Mouse (Mus musculus): Measurements from ENCODE around the gene Xirp2. TPM values are rescaled to one million over a fixed set of nuclear protein-coding genes. Genes with fewer than 3 reads are reported as not detected.
"Not testable (repeated sequence)": the region's sequence is repeated elsewhere in the genome, so short reads cannot be mapped to it uniquely, and the experiment has no call there.

Xirp2 gene
- polyA plus RNA-seq (2012; fragmentation: generic; extraction: Trizol): not detected
- long read RNA-seq, experiment 1: 0 reads
- long read RNA-seq, experiment 2: 0 reads

DNA sequence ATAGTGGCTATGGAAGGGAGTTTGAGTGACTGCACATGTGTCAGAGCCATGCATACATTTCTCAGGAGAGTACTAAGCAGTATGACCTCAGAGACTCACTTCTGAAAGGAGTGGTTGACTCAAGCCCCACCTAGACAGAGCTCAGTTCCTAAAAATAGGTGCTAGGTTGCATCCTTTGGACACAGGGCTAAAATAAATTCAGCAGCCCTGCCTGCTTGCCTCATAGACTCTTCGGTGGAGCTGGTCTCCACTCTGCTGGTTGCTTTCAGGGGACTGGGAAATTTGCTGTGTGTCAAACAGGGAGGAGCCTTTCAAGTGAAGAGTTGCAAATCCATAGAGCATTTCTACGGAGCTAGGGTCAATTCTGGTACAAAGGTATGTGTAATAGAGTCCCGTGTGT is at the start of gene Xirp2:
Gene Xirp2 (plus strand): TSS at position 223 of the 400 bp plus-strand sequence.
- TF ChIP-seq FOSL1 (IDR thresholded peaks at IDR 0.05; ENCODE audit: insufficient read depth, low read length, poor library complexity, severe bottlenecking): no peak
- Histone ChIP-seq H3ac (ENCODE audit: control insufficient read depth, insufficient read length, low read depth) (no peak within 1 kb of the TSS), H3K36me3 (ENCODE audit: control insufficient read depth, insufficient read depth) (no peaks in the 10 kb centered on the region), H3K79me3 (ENCODE audit: low read depth) (no peaks in the 10 kb centered on the region), H3K79me2 (ENCODE audit: control insufficient read depth, insufficient read depth) (no peaks in the 10 kb centered on the region), H3K4me3 (ENCODE audit: insufficient read depth, poor library complexity, severe bottlenecking) (no peak within 1 kb of the TSS), H3K27me3 (ENCODE audit: control insufficient read depth, insufficient read depth, insufficient read length) (no peaks in the 10 kb centered on the region)

- H3K4me3 ChIP-seq (ENCODE audit: insufficient read depth, poor library complexity, severe bottlenecking); H3K79me2 ChIP-seq (ENCODE audit: control insufficient read depth, insufficient read depth); H3K27me3 ChIP-seq (ENCODE audit: control insufficient read depth, insufficient read depth, insufficient read length); H3K36me3 ChIP-seq (ENCODE audit: control insufficient read depth, insufficient read depth); H3K79me3 ChIP-seq (ENCODE audit: low read depth); H3ac ChIP-seq (ENCODE audit: control insufficient read depth, insufficient read length, low read depth): not testable (repeated sequence)
These were observed 32.4 kb upstream of the Xirp2 start, which contains the start of gene Gm21830 for GRCm38 (mm10) chr2:67413425-67413824. Gene Gm21830 (plus strand): TSS chr2:67413725.

- Histone ChIP-seq H3ac (ENCODE audit: control insufficient read depth, insufficient read length, low read depth) (no peak overlapping the region), H3K79me2 (ENCODE audit: control insufficient read depth, insufficient read depth) (no peaks in the 10 kb centered on the region), H3K36me3 (ENCODE audit: control insufficient read depth, insufficient read depth) (no peaks in the 10 kb centered on the region), H3K4me3 (ENCODE audit: insufficient read depth, poor library complexity, severe bottlenecking) (no peak overlapping the region), H3K27me3 (ENCODE audit: control insufficient read depth, insufficient read depth, insufficient read length) (no peaks in the 10 kb centered on the region), H3K79me3 (ENCODE audit: low read depth) (no peaks in the 10 kb centered on the region)
- TF ChIP-seq USF1 (IDR thresholded peaks at IDR 0.05; ENCODE audit: low read depth) (no peak), CTCF (IDR thresholded peaks at IDR 0.05; ENCODE audit: control insufficient read depth, insufficient read depth, insufficient read length) (no peak), FOSL1 (IDR thresholded peaks at IDR 0.05; ENCODE audit: insufficient read depth, low read length, poor library complexity, severe bottlenecking) (no peak), MYOD1 (IDR thresholded peaks at IDR 0.05; ENCODE audit: control insufficient read depth, insufficient read length, low read depth) (no peak), MYOG (IDR thresholded peaks at IDR 0.05; ENCODE audit: control insufficient read depth, extremely low read depth, insufficient read length) (no peak), CEBPB (IDR thresholded peaks at IDR 0.05; ENCODE audit: low read depth) (no peak), MAX (IDR thresholded peaks at IDR 0.05) (no peak)
These were observed 24.9 kb upstream of the Xirp2 start for GRCm38 (mm10) chr2:67420853-67421252.

- Histone ChIP-seq H3K79me3 (ENCODE audit: low read depth) (no peaks in the 10 kb centered on the region), H3K79me2 (ENCODE audit: control insufficient read depth, insufficient read depth) (no peaks in the 10 kb centered on the region), H3K36me3 (ENCODE audit: control insufficient read depth, insufficient read depth) (no peaks in the 10 kb centered on the region), H3ac (ENCODE audit: control insufficient read depth, insufficient read length, low read depth) (no peak overlapping the region), H3K27me3 (ENCODE audit: control insufficient read depth, insufficient read depth, insufficient read length) (no peaks in the 10 kb centered on the region), H3K4me3 (ENCODE audit: insufficient read depth, poor library complexity, severe bottlenecking) (no peak overlapping the region)
- TF ChIP-seq CTCF (IDR thresholded peaks at IDR 0.05; ENCODE audit: control insufficient read depth, insufficient read depth, insufficient read length) (no peak), FOSL1 (IDR thresholded peaks at IDR 0.05; ENCODE audit: insufficient read depth, low read length, poor library complexity, severe bottlenecking) (no peak), MYOD1 (IDR thresholded peaks at IDR 0.05; ENCODE audit: control insufficient read depth, insufficient read length, low read depth) (no peak), MYOG (IDR thresholded peaks at IDR 0.05; ENCODE audit: control insufficient read depth, extremely low read depth, insufficient read length) (no peak), MAX (IDR thresholded peaks at IDR 0.05) (no peak), USF1 (IDR thresholded peaks at IDR 0.05; ENCODE audit: low read depth) (no peak), CEBPB (IDR thresholded peaks at IDR 0.05; ENCODE audit: low read depth) (no peak)
These were observed 23.0 kb upstream of the Xirp2 start for GRCm38 (mm10) chr2:67422799-67423198.

- no peak within 1 kb of the TSS for H3ac ChIP-seq (ENCODE audit: control insufficient read depth, insufficient read length, low read depth)
- no peaks in the 10 kb centered on the region for H3K36me3 ChIP-seq (ENCODE audit: control insufficient read depth, insufficient read depth)
- TF ChIP-seq MYOD1 (IDR thresholded peaks at IDR 0.05; ENCODE audit: control insufficient read depth, insufficient read length, low read depth) (no peak), CTCF (IDR thresholded peaks at IDR 0.05; ENCODE audit: control insufficient read depth, insufficient read depth, insufficient read length) (no peak), MAX (IDR thresholded peaks at IDR 0.05) (no peak), USF1 (IDR thresholded peaks at IDR 0.05; ENCODE audit: low read depth) (no peak), MYOG (IDR thresholded peaks at IDR 0.05; ENCODE audit: control insufficient read depth, extremely low read depth, insufficient read length) (no peak), CEBPB (IDR thresholded peaks at IDR 0.05; ENCODE audit: low read depth) (no peak), FOSL1 (IDR thresholded peaks at IDR 0.05; ENCODE audit: insufficient read depth, low read length, poor library complexity, severe bottlenecking) (no peak)
- no peaks in the 10 kb centered on the region for H3K79me3 ChIP-seq (ENCODE audit: low read depth)
- no peaks in the 10 kb centered on the region for H3K79me2 ChIP-seq (ENCODE audit: control insufficient read depth, insufficient read depth)
- no peaks in the 10 kb centered on the region for H3K27me3 ChIP-seq (ENCODE audit: control insufficient read depth, insufficient read depth, insufficient read length)
- no peak within 1 kb of the TSS for H3K4me3 ChIP-seq (ENCODE audit: insufficient read depth, poor library complexity, severe bottlenecking)
These were observed 12.7 kb upstream of the Xirp2 start, which contains the start of gene Gm26727 for GRCm38 (mm10) chr2:67433081-67433480. Gene Gm26727 (minus strand): TSS chr2:67433181.

GRCm38 (mm10) chr2:67438309-67438708 is 7.5 kb upstream of the Xirp2 start:
- no peak overlapping the region for H3ac ChIP-seq (ENCODE audit: control insufficient read depth, insufficient read length, low read depth)
- no peaks in the 10 kb centered on the region for H3K27me3 ChIP-seq (ENCODE audit: control insufficient read depth, insufficient read depth, insufficient read length)
- H3K4me3 ChIP-seq (ENCODE audit: insufficient read depth, poor library complexity, severe bottlenecking): no peak overlapping the region
- no peaks in the 10 kb centered on the region for H3K79me2 ChIP-seq (ENCODE audit: control insufficient read depth, insufficient read depth)
- TF ChIP-seq MYOD1 (IDR thresholded peaks at IDR 0.05; ENCODE audit: control insufficient read depth, insufficient read length, low read depth) (no peak), CEBPB (IDR thresholded peaks at IDR 0.05; ENCODE audit: low read depth) (no peak), MAX (IDR thresholded peaks at IDR 0.05) (no peak), CTCF (IDR thresholded peaks at IDR 0.05; ENCODE audit: control insufficient read depth, insufficient read depth, insufficient read length) (no peak), USF1 (IDR thresholded peaks at IDR 0.05; ENCODE audit: low read depth) (no peak), FOSL1 (IDR thresholded peaks at IDR 0.05; ENCODE audit: insufficient read depth, low read length, poor library complexity, severe bottlenecking) (no peak)
- H3K36me3 ChIP-seq (ENCODE audit: control insufficient read depth, insufficient read depth): no peaks in the 10 kb centered on the region
- no peaks in the 10 kb centered on the region for H3K79me3 ChIP-seq (ENCODE audit: low read depth)
